Mouse (Mus musculus): ENCODE measurements around the gene Coa3. TPM values are rescaled to one million over a fixed set of nuclear protein-coding genes. Genes with fewer than 3 reads are reported as not detected.
A peak's percentile ranks its signal among the peaks of the same experiment; 100 is the strongest.

Coa3 gene
- polyA plus RNA-seq, 1 experiment from 2014 or later = 238 TPM

- H3K4me3 ChIP-seq = peak overlapping the region; percentile 42
- H3K27ac ChIP-seq (replicated peaks) = 0 out of 2 replicates have a peak overlapping the region, but pooled peaks have one; percentile 2
- peaks cover 13% of the 10 kb centered on the region for H3K36me3 ChIP-seq
- peak overlapping the region; percentile 78 for H3K4me2 ChIP-seq
- H3K4me1 ChIP-seq (replicated peaks) = peaks cover 56% of the 10 kb centered on the region
- ATAC-seq (ENCODE audit: low read depth) = no peak; the same call in 1 of the 2 replicates
- H3K27me3 ChIP-seq = peaks cover 60% of the 10 kb centered on the region
- WGBS = under 1% methylated on average over 30 of the region's 30 CpGs
- peak overlapping the region; percentile 72 for H3K9ac ChIP-seq
- no peaks in the 10 kb centered on the region for H3K9me3 ChIP-seq
Measured at GRCm38 (mm10) chr11:101260826-101261380, 18.0 kb downstream of the Coa3 start.

DNA sequence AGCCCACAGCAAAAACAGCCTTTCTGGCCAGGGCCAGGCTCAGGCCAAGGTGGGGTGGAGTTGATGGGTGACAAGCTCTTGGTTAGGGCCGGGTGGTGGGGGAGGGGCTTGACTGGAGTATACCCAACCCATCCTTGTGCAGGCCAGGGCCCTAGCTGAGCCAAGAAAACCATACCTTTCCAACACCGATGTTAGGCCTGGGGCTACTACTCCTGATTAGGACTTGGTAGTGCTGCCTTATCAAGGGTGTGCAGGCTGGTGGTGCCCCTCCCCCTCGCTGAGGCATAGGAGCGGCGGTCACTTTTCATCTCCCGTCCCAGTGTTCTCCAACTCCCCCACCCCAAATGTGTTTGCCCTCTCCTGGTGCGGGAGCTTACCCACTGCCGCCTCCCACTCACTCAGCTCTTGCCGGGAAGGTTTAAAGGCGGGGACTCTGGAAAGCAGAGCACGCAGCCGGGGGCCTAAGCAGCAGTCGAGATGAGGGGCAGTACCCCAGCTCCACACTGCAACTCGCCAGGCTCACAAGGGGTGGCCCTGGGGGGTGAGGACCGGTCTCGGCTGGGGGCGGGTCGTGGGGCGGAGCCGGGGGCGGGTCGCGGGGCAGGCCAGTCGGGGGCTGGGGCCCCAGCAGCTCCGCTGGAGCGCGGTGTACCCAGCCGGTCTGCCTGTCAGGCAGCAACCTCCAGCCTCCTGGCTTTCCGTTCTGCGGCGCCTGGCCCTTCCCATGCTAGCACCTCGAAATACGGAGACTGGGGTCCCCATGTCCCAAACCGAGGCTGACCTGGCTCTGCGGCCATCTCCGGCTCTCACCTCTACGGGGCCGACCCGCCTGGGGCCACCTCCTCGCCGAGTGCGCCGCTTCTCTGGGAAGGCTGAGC, 18.7 kb downstream of the Coa3 start, which contains the start of gene Wnk4:
Gene Wnk4, plus strand, starts transcription at position 620 of the 878 bp plus-strand sequence.
- Histone ChIP-seq H3K9me3 (no peaks in the 10 kb centered on the region), H3K4me1 (replicated peaks) (peaks cover 53% of the 10 kb centered on the region), H3K27ac (replicated peaks) (peak within 1 kb of the TSS; percentile 2; the same call in 1 of the 2 replicates), H3K9ac (peak within 1 kb of the TSS; percentile 72), H3K4me2 (peak within 1 kb of the TSS; percentile 78), H3K4me3 (peak within 1 kb of the TSS; percentile 42), H3K27me3 (peaks cover 53% of the 10 kb centered on the region), H3K36me3 (peaks cover 13% of the 10 kb centered on the region)
- under 1% methylated on average over 43 of the region's 43 CpGs for WGBS
- ATAC-seq (ENCODE audit: low read depth) = peak; percentile 62

DNA sequence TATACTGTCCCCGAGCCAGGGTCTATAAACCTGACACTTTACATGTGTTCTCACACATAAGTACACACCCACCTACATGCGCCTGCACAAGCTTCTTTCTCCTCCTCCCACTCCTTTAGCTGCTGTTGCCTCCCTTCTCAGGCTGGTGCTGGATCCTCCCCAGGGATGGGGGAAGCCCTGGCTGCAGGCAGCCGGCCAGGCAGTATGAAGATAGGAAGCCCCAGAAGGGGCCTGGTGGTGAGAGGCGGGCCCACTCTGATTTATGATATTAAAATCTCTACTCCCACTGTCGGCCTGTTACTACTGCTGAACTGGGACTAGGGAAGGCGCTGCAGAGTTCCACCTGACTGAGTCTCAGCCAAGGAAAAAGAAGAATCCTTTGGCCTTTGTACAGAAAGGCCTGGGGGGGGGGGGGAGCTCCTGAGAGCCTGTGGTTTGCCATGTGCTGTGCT, 19.6 kb downstream of the Coa3 start:
- H3K4me2 ChIP-seq = peak overlapping the region; percentile 78
- WGBS = 26% methylated on average over 6 of the region's 6 CpGs
- H3K9me3 ChIP-seq = no peaks in the 10 kb centered on the region
- peaks cover 51% of the 10 kb centered on the region for H3K4me1 ChIP-seq (replicated peaks)
- H3K4me3 ChIP-seq = no peak overlapping the region
- peaks cover 45% of the 10 kb centered on the region for H3K27me3 ChIP-seq
- no peak; the same call in 1 of the 2 replicates for ATAC-seq (ENCODE audit: low read depth)
- no peak overlapping the region; the same call in 1 of the 2 replicates for H3K27ac ChIP-seq (replicated peaks)
- 0 out of 2 replicates have a peak overlapping the region, but pooled peaks have one; percentile 72 for H3K9ac ChIP-seq
- H3K36me3 ChIP-seq = peaks cover 13% of the 10 kb centered on the region

DNA sequence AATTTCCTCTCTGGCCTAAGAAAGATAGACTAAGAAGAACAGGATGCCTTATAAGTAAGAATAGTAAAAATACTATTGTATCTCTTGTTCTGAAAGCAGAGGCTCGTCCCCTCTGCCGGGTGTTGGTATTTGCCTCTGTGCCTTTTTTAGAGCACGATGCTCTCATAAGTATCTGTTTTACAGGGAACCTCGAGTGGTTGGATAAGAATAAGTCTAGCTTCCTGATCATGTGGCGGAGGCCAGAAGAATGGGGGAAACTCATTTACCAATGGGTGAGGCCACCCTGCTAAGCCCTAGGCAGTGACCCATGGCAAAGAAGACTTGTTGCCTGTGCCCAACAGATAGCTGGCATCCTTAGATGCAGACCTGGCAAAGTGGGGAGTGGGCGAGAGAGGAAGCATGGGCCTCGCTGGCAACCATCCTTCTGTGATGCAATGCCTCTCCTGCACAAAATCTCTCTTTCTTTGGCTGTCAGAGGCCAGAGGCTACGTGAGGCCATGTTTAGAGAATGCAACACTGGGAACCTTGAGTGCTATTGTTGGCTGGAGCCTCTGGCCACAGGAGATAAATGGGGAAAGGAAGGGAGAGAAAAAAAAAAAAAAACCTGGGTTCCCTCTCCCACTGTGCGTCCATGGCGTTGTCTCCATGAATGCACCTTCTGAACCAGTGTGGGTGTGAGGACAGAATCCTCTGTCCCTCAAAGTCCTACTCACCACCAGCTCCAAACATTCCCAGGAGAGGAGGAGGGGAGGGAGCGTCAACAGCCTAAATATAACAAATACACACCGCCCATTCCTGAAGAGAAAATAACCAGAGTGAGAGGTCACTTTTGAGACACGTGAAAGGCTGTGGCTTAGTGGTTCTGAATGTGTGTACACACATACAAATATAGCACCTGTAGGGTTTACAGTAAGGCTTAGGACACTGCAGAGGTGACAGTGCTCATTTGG, 22.8 kb downstream of the Coa3 start:
- Histone ChIP-seq H3K4me3 (no peak overlapping the region), H3K4me2 (no peak overlapping the region), H3K27me3 (peaks cover 17% of the 10 kb centered on the region), H3K9me3 (no peaks in the 10 kb centered on the region), H3K27ac (replicated peaks) (no peak overlapping the region), H3K36me3 (peaks cover 13% of the 10 kb centered on the region), H3K4me1 (replicated peaks) (peaks cover 41% of the 10 kb centered on the region), H3K9ac (no peak overlapping the region)
- 88% methylated on average over 13 of the region's 13 CpGs for WGBS
- ATAC-seq (ENCODE audit: low read depth) = no peak

- Histone ChIP-seq H3K27me3 (peaks cover 6% of the 10 kb centered on the region; the same call in 1 of the 2 replicates), H3K9ac (peak within 1 kb of the TSS; percentile 85), H3K9me3 (no peaks in the 10 kb centered on the region), H3K27ac (replicated peaks) (peak within 1 kb of the TSS; percentile 81), H3K4me2 (peak within 1 kb of the TSS; percentile 92), H3K4me1 (replicated peaks) (peaks cover 18% of the 10 kb centered on the region), H3K36me3 (peaks cover 13% of the 10 kb centered on the region), H3K4me3 (peak within 1 kb of the TSS; percentile 59)
- 0% methylated on average over 40 of the region's 40 CpGs for whole genome bisulfite sequencing
- ATAC-seq (ENCODE audit: low read depth) = peak; percentile 82
Measured at GRCm38 (mm10) chr11:101253613-101254389, 25.1 kb downstream of the Coa3 start, which contains the start of gene Vps25. Gene Vps25 (plus strand): TSS chr11:101253707.

DNA sequence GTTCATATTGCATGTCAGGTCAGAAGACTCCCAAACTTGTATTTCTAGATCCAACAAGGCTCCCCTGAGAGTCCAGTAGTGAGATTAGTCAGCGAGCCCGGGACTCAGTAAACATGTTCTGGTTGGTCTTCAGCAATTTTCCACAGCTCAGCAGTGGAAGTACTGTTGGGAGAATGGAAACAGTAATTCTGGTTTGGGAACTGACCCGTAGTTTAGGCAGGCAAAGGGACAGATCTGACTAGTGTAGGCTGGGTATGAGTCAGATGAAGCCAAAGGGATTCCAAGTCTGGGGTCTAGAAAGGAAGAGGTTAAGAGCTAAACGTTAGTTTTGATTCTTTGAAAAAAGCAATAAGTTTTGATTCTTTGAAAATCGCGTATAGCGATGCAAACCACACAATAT, 26.0 kb downstream of the Coa3 start:
- H3K4me1 ChIP-seq (replicated peaks) = peaks cover 18% of the 10 kb centered on the region
- peak overlapping the region; percentile 92 for H3K4me2 ChIP-seq
- 17% methylated on average over 7 of the region's 7 CpGs for WGBS
- H3K27me3 ChIP-seq = peaks cover 13% of the 10 kb centered on the region
- ATAC-seq (ENCODE audit: low read depth) = no peak
- peaks cover 10% of the 10 kb centered on the region for H3K36me3 ChIP-seq
- H3K9me3 ChIP-seq = no peaks in the 10 kb centered on the region
- H3K4me3 ChIP-seq = peak overlapping the region; percentile 59
- H3K9ac ChIP-seq = peak overlapping the region; percentile 85
- no peak overlapping the region for H3K27ac ChIP-seq (replicated peaks)

- peaks cover 30% of the 10 kb centered on the region for H3K4me1 ChIP-seq (replicated peaks)
- no peak overlapping the region for H3K27ac ChIP-seq (replicated peaks)
- H3K27me3 ChIP-seq = peaks cover 29% of the 10 kb centered on the region
- no peaks in the 10 kb centered on the region for H3K9me3 ChIP-seq
- 80% methylated on average over 2 of the region's 2 CpGs for WGBS
- no peak overlapping the region for H3K4me3 ChIP-seq
- H3K9ac ChIP-seq = no peak overlapping the region
- no peak overlapping the region for H3K4me2 ChIP-seq
- ATAC-seq (ENCODE audit: low read depth) = no peak
- H3K36me3 ChIP-seq = no peaks in the 10 kb centered on the region; the same call in 1 of the 2 replicates
Measured at GRCm38 (mm10) chr11:101251031-101251430, 27.9 kb downstream of the Coa3 start.

- no peak overlapping the region for H3K27ac ChIP-seq (replicated peaks)
- no peak for ATAC-seq (ENCODE audit: low read depth)
- H3K4me2 ChIP-seq = peak overlapping the region; percentile 93; the same call in 1 of the 2 replicates
- 39% methylated on average over 14 of the region's 14 CpGs for WGBS
- no peak overlapping the region for H3K4me3 ChIP-seq
- no peaks in the 10 kb centered on the region for H3K9me3 ChIP-seq
- H3K36me3 ChIP-seq = no peaks in the 10 kb centered on the region
- peaks cover 55% of the 10 kb centered on the region for H3K27me3 ChIP-seq
- H3K9ac ChIP-seq = no peak overlapping the region
- H3K4me1 ChIP-seq (replicated peaks) = peaks cover 31% of the 10 kb centered on the region
Measured at GRCm38 (mm10) chr11:101248258-101248994, 30.5 kb downstream of the Coa3 start.

- H3K27me3 ChIP-seq = peaks cover 55% of the 10 kb centered on the region
- peak overlapping the region; percentile 46 for H3K27ac ChIP-seq (replicated peaks)
Measured at GRCm38 (mm10) chr11:101247521-101248030, 31.3 kb downstream of the Coa3 start.

GRCm38 (mm10) chr11:101246702-101247012, 32.3 kb downstream of the Coa3 start:
- no peak for ATAC-seq (ENCODE audit: low read depth)
- peak overlapping the region; percentile 54; the same call in 1 of the 2 replicates for H3K27ac ChIP-seq (replicated peaks)
- 3% methylated on average over 7 of the region's 7 CpGs for WGBS
- H3K4me3 ChIP-seq = peak overlapping the region; percentile 60
- H3K36me3 ChIP-seq = no peaks in the 10 kb centered on the region
- H3K4me2 ChIP-seq = peak overlapping the region; percentile 93
- H3K9me3 ChIP-seq = no peaks in the 10 kb centered on the region
- H3K27me3 ChIP-seq = peaks cover 55% of the 10 kb centered on the region
- peaks cover 22% of the 10 kb centered on the region for H3K4me1 ChIP-seq (replicated peaks)
- peak overlapping the region; percentile 81 for H3K9ac ChIP-seq

More at GRCm38 (mm10) chr11:101247521-101248030, 31.3 kb downstream of the Coa3 start:
- Histone ChIP-seq H3K4me1 (replicated peaks) (peaks cover 25% of the 10 kb centered on the region), H3K4me2 (peak overlapping the region; percentile 93), H3K36me3 (no peaks in the 10 kb centered on the region), H3K4me3 (peak overlapping the region; percentile 60), H3K9ac (0 out of 2 replicates have a peak overlapping the region, but pooled peaks have one; percentile 54), H3K9me3 (no peaks in the 10 kb centered on the region)
- WGBS = 85% methylated on average over 6 of the region's 6 CpGs
- no peak for ATAC-seq (ENCODE audit: low read depth)
